Mouse (Mus musculus): ENCODE data around the gene Mme. TPM values are rescaled to one million over a fixed set of nuclear protein-coding genes. Genes with fewer than 3 reads are reported as not detected.

Mme gene
- polyA plus RNA-seq, 1 experiment from 2014 or later, result 6.5 TPM

- no peak for ATAC-seq (ENCODE audit: insufficient number of reproducible peaks, insufficient read depth, low FRiP score, low read depth)
Measured at GRCm38 (mm10) chr3:63423552-63423951, 182.2 kb downstream of the Mme start.

More at GRCm38 (mm10) chr3:63423552-63423951, 182.2 kb downstream of the Mme start:
- Histone ChIP-seq H3K36me3 (ENCODE audit: control insufficient read depth, insufficient read depth, low read length) (no peaks in the 10 kb centered on the region), H3K4me1 (ENCODE audit: control insufficient read depth in 2 of 2, insufficient read depth in 2 of 2, low read length in 2 of 2) (no peaks in the 10 kb centered on the region), H3K9ac (ENCODE audit: low read length) (no peak overlapping the region), H3K4me2 (ENCODE audit: low read length) (no peak overlapping the region), H3K9me3 (ENCODE audit: control insufficient read depth, low read length) (no peaks in the 10 kb centered on the region), H3K4me3 (ENCODE audit: control insufficient read depth in 1 of 2, insufficient read depth in 1 of 2, low read depth in 1 of 2, low read length in 2 of 2) (no peak overlapping the region), H3K27me3 (ENCODE audit: control insufficient read depth, insufficient read depth, low read length) (no peaks in the 10 kb centered on the region), H3K27ac (replicated peaks in 1 of 2; ENCODE audit: control insufficient read depth in 1 of 2, insufficient read depth in 1 of 2, low read depth in 2 of 2, low read length in 2 of 2) (no peak overlapping the region)

Other genes starting within 250 kb of the Mme start
- not detected in 2 replicates for gene Gm34302, start 242.3 kb downstream of the Mme start, polyA plus RNA-seq (2014; fragmentation: Nextera tagmentation; extraction: Ambion mirVana)

All from heart, embryonic 14.5 days (tissue).